Mouse (Mus musculus): ENCODE measurements around the gene Pax2.

Pax2 gene

DNA sequence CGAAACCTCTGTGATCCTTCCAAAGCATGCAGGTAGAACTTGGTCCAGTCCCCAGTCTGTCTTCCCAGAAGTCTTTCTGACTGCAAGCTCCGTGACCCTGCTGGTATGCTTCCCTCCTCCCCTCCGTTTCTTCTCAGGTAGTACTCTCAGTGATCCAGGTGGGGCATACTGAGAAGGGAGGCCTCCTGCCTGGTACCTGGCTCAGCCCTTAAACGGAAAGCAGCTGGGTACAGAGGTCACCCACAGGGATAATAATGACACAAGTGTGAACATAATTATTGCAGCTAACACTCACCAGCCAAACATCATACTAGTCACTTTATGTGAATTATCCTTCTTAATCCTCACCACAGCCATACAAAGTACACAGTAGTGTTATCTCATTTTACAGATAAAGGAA, 28.5 kb downstream of the Pax2 start:
- no peak for DNase-seq

DNA sequence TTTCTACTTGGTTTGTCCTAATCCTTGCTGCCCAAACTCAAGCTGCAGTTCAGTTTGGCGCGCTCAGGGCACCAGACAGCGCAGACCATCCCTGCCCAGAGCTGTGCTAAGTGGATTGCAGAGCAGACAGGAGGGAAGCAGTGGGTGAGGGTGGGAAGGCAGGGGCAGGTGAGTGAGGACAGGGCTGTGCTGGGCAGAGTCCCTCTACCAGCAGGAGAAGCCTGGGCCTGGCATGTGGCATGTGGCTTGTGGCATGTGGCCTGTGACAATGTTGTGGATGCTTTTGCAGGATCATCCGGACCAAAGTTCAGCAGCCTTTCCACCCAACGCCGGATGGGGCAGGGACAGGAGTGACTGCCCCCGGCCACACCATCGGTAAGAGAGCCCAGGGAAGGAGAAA, 32.6 kb downstream of the Pax2 start:
- DNase-seq: peak in 1 of 2 experiments; percentile 29

DNA sequence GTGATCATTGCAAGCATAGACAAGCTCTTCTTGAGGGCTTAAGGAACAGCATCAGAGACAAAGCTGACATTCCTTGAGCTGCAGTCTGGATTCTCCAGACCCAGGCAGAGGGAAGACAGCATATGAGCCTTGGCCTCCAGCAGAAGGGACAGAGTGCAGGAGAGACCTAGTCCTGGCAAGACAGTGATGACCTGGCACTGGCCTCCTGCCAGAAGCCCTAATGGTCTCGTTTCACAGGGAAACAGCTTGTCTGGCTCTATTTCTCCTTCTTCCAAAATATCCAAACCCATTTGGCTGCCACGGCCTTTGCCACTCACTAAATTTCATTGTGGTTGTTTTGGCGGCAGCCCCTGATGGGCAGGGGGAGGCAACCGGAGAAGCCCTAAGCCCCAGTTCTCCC, 36.1 kb downstream of the Pax2 start:
- DNase-seq: peak; percentile 89 to 92

DNA sequence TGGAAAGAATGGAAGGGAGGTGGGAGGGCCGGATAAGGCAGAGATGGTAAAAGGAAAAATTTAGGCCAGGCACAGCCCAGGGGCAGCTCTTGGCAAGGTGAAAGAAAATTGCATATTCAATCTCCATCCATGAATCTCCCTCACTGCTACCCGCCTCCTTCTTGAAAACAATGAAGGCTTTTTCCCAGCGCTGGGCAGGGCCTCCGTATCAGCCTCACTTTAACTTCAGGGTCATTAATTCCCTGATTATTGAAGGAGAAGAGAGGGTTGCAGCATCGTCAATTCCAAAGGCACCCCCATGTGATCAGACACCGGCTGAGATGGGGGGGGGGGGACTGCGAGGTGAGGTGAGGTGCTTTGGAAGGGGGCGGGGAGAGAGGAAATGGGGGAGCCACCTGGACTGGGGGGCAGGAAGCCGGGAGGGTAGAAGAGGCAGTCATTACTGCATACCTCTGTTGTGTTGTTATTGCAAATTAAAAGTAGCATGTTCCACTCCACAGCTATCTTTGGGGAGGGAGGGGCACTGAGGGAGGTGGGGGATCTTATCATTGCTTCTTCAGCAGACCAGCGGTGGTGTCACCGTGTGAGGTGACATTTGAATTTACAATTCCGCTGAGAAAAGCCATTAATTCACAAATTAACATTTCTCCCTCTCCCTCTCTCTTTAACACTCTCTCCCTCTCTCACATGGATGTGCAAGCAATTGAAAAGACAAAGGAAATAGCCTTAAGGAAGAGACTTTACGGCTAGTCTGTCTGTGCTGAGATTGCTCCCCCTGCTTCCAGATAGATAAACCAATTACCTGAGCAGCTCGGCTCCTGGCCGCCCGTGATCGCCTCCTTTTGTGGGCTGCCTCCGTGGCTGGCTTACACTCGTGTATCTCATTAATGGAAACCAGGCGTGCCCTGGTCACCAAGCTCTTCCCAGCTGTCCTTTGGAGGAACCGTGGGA, 41.5 kb downstream of the Pax2 start:
- no peak for DNase-seq

DNA sequence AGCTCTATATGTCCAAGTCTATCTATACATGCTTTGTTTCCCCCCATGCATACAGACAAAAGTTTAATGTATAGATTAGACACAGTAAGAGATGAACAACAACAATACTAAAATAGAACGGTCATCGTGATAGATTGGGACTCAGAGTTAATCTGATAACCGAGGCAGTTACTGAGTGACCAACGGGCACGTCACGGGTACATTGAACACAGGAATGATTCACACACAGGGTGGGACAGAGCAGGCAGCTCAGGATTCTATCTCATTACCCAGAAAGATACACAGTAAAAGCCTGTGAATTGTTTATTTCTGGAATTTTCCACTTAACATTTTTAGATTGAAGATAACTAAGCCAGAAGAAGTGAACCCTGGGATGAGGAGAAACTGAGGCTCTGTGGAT, 42.9 kb downstream of the Pax2 start:
- peak; percentile 58 to 71 for DNase-seq

DNA sequence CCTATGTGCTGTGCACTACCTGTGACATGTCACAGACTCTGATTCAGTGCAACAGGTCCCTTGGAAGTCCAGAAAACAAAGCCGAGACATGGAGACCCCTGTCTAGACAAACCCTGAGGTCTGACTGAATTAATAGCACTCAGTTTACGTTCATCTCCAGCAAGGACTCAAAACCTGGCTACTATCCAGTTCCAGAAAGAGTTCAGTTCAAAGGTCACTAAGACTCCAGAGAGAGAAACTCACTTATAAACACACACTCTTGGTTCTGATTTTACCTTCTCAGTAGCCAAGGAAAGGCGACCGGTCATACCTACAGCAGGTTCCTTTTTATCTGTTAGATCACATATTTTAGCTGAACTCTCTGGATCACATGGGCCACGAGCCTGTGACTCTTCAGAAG, 43.3 kb downstream of the Pax2 start:
- peak; percentile 25 to 76 for DNase-seq

DNA sequence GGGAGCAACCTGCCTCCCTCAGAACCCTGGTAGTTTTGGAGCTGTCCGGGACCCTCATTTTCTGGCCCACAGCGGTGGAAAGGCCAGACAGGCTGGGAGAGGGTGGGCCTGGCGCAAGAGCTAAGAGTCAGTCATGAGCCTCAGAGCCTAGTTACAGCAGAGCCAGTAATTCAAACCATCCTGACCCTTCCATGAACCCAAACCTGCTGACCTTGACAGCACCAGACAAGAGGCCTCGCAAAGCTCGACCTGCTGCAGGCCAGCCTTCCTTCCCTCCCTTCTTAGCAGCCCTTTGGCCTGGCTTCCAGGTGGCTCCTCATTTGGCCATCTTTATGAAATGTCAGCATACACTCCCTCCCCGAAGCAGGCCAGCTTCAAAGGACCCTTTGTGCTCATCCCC, 44.5 kb downstream of the Pax2 start:
- DNase-seq: peak; percentile 63 to 76

DNA sequence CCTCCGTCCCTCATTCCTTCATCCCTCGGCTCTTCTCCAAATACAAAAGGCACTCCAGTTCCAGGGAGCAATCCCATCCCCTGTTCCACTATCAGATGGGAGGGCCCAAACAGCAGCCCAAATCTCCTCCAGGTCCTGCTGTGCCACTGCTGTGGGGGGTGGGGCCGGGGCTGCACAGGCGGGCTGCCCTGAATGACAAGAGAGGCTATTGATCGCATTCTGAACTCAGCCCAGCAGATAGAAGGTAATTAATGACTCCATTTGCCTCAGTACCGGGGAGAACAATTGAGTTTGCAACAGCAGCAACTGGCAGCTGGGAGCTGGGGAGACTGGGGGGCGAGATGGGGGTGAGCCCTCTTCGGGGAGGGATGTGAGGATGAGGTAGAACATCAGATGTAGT, 52.9 kb downstream of the Pax2 start:
- DNase-seq: no peak

DNA sequence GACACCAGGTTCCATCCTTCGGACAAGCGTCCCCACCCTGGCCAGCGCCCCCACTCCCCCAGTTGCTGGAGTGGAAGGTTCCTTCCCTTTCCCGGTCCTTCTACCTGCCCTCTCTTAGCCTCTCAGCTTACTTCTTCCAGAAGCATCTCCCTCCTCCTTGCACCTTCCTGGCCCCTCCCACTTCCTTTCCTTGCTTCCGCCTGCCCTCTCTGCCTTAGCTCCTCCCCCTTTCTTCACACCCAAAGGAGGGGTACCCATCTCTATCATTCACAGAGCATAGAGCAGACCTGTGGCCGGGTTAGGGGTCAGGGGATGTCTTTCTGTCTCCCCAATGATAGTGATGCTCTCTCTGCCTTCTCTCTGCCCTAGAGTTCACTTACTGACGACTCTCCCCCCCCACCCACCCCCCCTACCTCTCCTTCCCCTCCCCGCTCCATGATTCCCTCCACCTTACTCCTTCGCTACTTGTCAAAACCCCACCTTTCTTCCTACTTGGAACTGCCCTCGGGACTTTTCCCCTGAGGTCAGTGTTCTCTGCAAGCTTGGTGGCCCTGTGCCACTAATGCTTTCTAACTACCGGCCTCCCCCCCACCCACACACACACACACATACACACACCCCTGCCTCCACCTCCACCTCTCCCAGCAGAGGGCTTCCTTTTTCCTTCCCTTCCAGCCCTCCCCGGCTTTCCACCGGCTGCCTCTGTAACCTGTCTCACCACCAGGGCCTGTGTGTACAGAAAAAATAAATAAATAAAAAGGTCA, 57.0 kb downstream of the Pax2 start:
- peak; percentile 52 to 56 for DNase-seq

DNA sequence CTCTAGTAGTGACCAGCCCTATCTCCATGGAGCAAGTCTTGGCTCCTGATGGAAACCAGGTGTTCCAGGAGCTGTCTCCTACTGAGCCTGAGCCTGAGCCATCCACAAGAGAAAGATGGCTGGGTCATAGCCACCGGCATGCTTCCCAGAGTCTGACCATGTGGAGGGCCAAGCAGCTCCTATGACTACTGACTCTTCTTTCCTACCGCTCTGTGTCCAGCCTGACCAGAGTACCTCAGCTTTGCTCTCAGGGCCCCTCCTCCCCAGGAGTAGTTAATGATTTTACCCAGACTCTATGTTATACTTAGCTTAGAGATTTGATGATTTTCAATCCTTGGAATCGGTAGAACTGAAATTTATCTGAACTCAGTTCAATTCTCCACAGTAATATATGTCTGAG, 59.3 kb downstream of the Pax2 start:
- DNase-seq: peak; percentile 38 to 60

DNA sequence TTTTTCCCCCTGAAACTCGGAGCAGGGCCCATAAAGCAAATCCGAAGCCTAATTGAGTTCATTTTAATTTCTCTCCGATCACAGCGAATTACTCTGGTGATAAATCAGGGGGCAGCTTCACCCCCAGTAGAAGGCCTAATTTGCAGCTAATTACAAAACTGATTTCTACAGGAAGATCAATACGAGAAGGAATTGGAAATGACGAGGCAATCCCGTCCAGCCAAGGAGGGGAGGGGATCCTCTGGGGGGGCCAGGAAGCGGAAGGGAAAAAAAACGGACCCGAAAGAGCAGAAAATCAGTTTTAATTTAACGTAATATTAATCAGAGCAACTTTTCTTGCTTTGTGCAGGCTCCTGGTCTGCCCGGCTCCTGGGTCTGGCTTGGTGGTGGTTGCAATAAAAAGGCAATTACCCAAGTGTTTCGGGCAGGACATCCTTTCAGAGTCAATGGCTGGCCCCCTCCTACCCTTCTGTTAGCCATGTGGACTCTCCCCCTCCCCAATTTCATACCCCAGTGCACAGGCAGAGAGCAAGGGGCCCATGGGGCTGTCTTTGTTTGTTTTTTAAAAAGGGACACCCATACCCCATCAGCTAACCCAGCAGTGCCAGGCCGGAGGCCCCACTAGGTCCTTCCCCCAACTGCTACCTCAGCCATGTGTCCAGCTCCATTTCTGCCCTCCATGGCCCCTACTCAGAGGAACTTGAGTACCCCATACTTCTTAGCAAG, 61.7 kb downstream of the Pax2 start:
- DNase-seq: no peak

DNA sequence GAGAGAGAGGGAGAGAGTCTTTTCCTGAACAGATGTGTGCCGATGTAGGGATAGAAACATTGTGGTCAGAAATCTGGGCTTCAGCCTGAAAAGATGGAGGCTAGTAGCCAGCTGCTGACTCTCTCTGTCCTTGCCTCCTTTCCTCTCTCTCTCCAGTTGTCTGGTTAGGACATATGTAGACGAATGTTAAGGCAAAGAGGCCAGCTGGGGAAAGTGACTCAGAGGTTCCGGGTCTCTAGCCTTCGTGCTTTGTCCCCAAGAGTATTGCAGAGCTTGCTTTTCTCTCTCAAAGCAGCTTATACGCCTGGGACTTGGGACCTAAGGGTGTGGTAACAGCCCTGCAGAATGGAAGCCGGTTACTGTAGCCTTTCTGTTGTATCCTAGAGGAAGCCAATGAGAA, 62.8 kb downstream of the Pax2 start:
- DNase-seq: no peak

DNA sequence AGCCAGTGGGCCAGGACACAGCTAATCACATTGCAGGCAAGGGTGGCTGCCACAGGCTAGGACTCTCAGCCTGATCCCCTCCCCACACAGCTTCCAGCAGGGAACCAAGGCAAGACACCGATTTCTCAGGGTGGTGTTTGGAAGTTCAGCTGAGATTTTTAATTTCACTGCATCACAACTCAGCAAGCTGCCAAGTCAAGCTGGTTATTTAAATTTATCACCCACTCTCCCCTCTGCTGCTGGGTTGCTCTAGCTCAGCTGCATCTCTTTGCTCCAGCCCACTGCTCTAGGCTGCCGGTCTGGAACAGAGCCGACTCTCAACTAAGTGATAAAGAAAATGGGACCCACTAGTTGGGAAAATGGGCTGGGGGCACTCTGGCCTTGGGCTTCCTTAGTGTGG, 65.7 kb downstream of the Pax2 start:
- no peak for DNase-seq

DNA sequence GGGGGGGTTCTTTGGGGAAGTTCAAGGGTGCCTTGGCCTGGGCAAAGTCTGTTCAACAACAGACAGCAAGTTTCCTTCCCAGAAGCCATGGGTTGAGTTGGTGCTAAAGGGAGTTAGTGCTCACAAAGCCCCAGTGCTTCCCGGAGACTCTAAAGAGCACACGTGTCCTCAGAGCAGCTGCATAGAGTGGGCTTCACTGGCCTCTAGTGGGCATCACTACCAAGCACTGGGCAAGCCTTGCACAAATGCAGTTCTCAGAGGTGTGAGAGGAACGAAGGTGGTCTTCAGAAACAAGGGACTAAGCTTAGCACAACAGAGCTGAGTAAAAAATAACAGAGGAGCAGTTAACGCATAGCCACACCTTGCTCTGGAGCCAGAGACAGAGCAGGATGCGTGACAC, 66.5 kb downstream of the Pax2 start:
- DNase-seq: no peak

DNA sequence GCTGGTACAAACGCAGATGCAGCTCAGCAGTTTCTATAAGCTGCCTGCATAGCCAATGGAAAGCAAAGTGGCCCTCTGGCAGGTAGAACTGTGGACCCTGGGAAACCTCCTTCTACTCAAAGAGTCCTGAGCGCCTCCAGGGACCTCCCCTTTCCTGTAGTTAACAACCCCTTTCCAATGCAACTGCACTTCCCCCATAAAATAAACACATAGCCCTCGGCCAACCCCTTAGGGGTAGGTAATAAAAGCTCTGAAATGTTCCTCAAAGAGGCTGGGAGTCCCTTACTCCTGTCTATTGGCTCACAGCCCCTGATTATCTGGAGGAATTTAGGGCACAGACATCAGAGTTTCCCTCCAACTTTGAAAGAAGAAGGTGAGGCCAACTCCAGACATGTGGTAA, 67.8 kb downstream of the Pax2 start:
- no peak for DNase-seq

DNA sequence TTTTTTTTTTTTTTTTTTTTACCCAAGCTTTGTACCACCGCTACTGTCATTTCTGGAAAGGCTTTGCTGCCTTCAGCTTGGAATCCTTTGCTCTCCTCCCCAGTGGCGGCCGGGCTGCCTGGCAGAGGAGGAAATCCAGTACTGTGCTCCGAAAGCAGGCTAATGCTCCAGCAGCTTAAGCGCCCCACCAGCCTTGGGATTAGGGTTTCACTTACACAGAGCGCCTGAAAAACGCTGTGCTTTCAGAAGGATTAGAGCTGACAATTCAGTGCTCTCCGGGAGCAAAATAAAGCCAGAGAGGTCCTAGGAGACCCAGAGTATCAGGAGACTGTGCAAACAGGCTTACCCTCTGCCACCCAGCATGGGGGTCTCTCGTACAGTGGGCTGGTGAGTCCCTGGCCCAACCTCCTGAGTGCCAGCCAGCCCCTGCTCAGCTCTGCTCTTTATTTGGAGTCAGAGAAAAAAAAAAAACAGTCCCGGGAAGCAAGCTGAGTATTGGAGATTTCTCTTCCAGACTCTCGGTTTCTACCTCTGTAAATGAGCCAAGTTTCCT, 69.4 kb downstream of the Pax2 start:
- DNase-seq: no peak

DNA sequence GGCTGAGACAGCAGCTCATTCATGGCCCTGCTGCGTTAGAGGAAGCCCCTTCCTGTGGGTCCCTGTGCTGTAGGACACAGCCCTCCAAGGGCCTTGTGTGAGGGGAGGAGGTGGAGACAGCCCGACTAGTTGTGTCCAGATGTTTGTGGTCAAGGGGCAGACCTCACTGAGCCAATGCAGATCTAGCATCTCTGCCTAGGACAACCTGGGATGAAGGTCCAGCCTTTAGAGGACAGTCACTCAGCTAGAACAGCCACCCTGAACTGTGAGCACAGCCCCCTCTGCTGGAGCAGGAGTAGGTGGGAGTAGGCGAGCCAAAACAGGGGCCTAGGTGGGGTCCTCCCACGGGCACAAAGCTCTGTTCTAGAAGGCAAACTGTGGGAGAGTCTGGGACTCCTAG, 70.0 kb downstream of the Pax2 start:
- peak in 1 of 2 experiments; percentile 47 for DNase-seq

DNA sequence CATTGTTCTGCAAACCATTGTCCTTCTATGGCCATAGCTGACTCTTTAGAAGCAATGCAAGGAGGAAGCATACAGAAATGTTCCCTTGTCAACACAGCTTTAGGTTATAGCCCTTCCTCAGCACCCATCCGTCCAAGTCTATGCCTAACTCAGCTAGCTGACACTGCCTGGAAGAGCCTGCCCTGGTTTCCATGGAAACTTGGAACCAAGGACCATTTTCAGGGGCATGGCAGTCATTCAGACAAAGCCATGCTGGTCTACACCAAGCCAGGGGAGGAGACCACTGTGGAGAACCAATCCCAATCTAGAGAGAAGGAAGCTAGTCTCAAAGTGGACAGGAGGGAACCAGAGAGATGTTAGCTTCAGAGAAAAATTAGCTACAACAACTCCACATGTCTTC, 77.5 kb downstream of the Pax2 start:
- DNase-seq: no peak

DNA sequence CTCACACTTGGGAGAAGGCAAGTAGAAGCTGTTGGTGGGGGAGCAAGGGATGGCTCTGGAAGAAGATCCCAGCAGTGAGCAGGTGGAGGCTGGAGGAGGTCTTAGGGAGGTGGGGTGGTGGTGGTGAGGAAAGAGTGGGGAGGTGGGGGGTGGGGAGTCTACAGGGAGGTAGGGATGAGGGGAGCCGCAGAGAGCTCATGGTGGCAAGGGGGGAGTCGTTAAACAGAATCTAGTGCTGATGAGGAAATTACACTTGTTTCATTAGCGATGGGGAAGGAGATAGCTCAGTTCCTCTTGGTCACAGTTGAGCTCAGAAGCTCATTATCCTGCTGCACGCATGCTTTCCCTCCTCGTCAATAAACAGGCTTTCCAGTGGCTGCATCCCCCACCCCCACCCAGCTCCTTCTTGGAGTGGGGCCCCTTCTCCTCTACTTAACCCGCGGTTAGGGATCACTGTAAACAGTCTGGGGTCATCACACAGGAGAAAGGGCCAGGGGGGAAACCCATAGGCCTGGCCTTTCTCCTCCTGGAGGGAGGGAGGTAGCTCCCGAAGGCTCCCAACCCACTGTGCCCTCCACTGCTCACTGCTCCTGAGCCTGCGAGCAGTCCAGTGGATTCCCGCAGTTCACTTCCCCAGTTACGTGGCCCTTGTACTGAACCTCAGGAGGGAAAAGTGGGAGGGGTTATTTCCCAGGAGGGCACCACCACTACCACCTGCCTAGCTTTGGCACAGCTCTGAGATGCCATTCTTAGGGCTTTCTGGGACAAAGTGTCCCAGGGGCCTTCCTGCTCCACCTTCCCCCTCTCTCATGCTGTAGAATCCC, 78.6 kb downstream of the Pax2 start:
- DNase-seq: peak; percentile 34 to 64

DNA sequence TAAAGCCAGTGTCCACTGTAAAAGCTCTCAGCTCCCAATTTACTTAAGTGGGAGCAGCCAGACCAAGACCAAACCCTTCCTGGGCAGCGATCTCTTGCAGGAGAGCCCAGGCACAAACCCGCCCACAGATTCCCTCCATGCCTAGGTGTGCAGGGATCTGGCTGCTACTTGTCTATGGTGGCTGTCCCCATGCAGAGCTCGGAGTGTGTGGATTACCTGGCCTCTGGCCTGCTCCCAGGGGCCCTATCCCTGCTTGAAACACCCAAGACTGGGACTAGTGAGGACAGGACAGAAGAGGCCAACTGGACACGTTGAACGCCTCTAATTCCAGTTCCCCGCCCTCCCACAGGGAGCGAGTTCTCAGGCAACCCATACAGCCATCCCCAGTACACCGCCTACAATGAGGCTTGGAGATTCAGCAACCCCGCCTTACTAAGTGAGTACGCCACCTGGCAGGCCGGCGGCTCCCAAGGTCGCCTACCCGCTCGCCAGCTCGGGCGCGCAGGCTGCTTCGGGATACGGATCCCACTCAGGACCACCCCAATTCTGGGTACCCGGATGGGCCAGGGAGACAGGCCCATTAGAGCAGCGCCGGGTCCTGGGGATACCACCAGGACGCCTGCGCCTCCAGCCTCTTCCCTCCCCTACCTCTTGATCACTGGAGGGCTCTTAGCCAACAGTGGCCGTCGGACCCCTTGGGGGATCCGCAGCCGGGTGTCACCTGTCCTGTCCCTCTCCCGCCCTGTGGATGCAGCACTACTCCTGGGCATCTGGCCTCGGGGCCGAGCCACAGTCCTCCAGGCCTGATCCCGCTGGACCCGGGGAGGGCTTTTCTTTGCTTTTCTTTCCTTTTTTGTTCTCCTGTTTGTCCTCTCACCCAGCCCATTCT, 79.4 kb downstream of the Pax2 start:
- DNase-seq: no peak
